Mouse (Mus musculus) forebrain, embryonic 10.5 days (tissue): Measurements from ENCODE around the gene Ttc23l. TPM values are rescaled to one million over a fixed set of nuclear protein-coding genes. Genes with fewer than 3 reads are reported as not detected.
"Not testable (repeated sequence)": the region's sequence is repeated elsewhere in the genome, so short reads cannot be mapped to it uniquely, and the experiment has no call there.

Source experiments
- DNase-seq: peaks from one replicate; pipeline ENCODE4 v3.0.0-alpha.2; 2017; ENCODE audit warnings: low spot score; ENCODE audit errors: extremely low spot score
- H3K27ac ChIP-seq: fragments of 300-500 bp; sonication (generic); 2 replicates; pipeline ENCODE4 v1.5.1; 2016; ENCODE audit warnings: mild to moderate bottlenecking
- H3K27me3 ChIP-seq: fragments of 300-500 bp; sonication (generic); 2 replicates; pipeline ENCODE4 v1.6.1; 2016; ENCODE audit warnings: mild to moderate bottlenecking; ENCODE audit not compliant: poor library complexity, severe bottlenecking
- H3K36me3 ChIP-seq: fragments of 300-500 bp; sonication (generic); replicated peaks from 2 replicates; pipeline ENCODE4 v1.6.1; 2016; ENCODE audit warnings: mild to moderate bottlenecking, moderate library complexity
- H3K4me1 ChIP-seq: fragments of 300-500 bp; sonication (generic); 2 replicates; pipeline ENCODE4 v1.6.1; 2016
- H3K4me3 ChIP-seq: fragments of 300-500 bp; sonication (generic); 2 replicates; pipeline ENCODE4 v1.5.1; 2016; ENCODE audit warnings: mild to moderate bottlenecking, moderate library complexity
- H3K9me3 ChIP-seq: fragments of 300-500 bp; sonication (generic); 2 replicates; pipeline ENCODE4 v1.6.1; 2016; ENCODE audit warnings: mild to moderate bottlenecking, moderate library complexity
- WGBS: fragments of 180-500 bp; shearing (Covaris S2); methylation state at CpG from one replicate; pipeline ENCODE4 v1.1.7; 2016; 5-methylcytosine and 5-hydroxymethylcytosine counted together
- polyA plus RNA-seq: library from polyadenylated mRNA; unstranded; fragments of >200 nt; fragmentation: Nextera tagmentation; extraction: Ambion mirVana; gene quantifications from 2 replicates; pipeline ENCODE4 v1.2.1, GENCODE M21; 2016

Ttc23l gene
- polyA plus RNA-seq, 1 experiment from 2014 or later: not detected

GRCm38 (mm10) chr15:10500035-10500434 lies 58.4 kb downstream of the Ttc23l start:
- Histone ChIP-seq H3K36me3 (peaks cover 9% of the 10 kb centered on the region), H3K9me3 (no peaks in the 10 kb centered on the region), H3K4me1 (no peaks in the 10 kb centered on the region), H3K4me3 (no peak overlapping the region), H3K27ac (no peak overlapping the region), H3K27me3 (no peaks in the 10 kb centered on the region)
- DNase-seq: no peak
- WGBS: 86% methylated on average over 5 of the region's 5 CpGs

GRCm38 (mm10) chr15:10499593-10499992 lies 58.9 kb downstream of the Ttc23l start:
- Histone ChIP-seq H3K9me3 (no peaks in the 10 kb centered on the region), H3K27me3 (no peaks in the 10 kb centered on the region), H3K4me3 (no peak overlapping the region), H3K4me1 (no peaks in the 10 kb centered on the region), H3K27ac (no peak overlapping the region), H3K36me3 (peaks cover 14% of the 10 kb centered on the region)
- 77% methylated on average over 5 of the region's 5 CpGs for WGBS
- no peak for DNase-seq

GRCm38 (mm10) chr15:10496696-10497095 lies 61.8 kb downstream of the Ttc23l start:
- not testable (repeated sequence) for H3K4me1 ChIP-seq, H3K27ac ChIP-seq, H3K4me3 ChIP-seq, DNase-seq, H3K9me3 ChIP-seq, H3K27me3 ChIP-seq
- 98% methylated on average over 1 of the region's 1 CpGs for WGBS
- H3K36me3 ChIP-seq: peaks cover 43% of the 10 kb centered on the region

- WGBS: 93% methylated on average over 11 of the region's 11 CpGs
- Histone ChIP-seq H3K4me1 (no peaks in the 10 kb centered on the region), H3K36me3 (peaks cover 49% of the 10 kb centered on the region), H3K4me3 (no peak overlapping the region), H3K9me3 (no peaks in the 10 kb centered on the region), H3K27ac (no peak overlapping the region), H3K27me3 (no peaks in the 10 kb centered on the region)
- no peak for DNase-seq
These were observed 62.5 kb downstream of the Ttc23l start for GRCm38 (mm10) chr15:10495944-10496343.

- H3K36me3 ChIP-seq: peaks cover 67% of the 10 kb centered on the region
- 95% methylated on average over 5 of the region's 5 CpGs for WGBS
- DNase-seq: no peak
- H3K4me3 ChIP-seq: no peak overlapping the region
- no peak overlapping the region for H3K27ac ChIP-seq
- H3K27me3 ChIP-seq: no peaks in the 10 kb centered on the region
- H3K4me1 ChIP-seq: peaks cover 12% of the 10 kb centered on the region
- H3K9me3 ChIP-seq: no peaks in the 10 kb centered on the region
These were observed 68.4 kb downstream of the Ttc23l start for GRCm38 (mm10) chr15:10490101-10490500.

GRCm38 (mm10) chr15:10487246-10487645 lies 71.2 kb downstream of the Ttc23l start:
- no peaks in the 10 kb centered on the region for H3K27me3 ChIP-seq
- WGBS: 80% methylated on average over 2 of the region's 2 CpGs
- no peaks in the 10 kb centered on the region for H3K9me3 ChIP-seq
- peaks cover 24% of the 10 kb centered on the region for H3K4me1 ChIP-seq
- H3K4me3 ChIP-seq: peak overlapping the region; percentile 86
- H3K27ac ChIP-seq: no peak overlapping the region
- DNase-seq: no peak
- peaks cover 56% of the 10 kb centered on the region for H3K36me3 ChIP-seq

- Histone ChIP-seq H3K27ac (peak overlapping the region; percentile 94), H3K9me3 (no peaks in the 10 kb centered on the region), H3K27me3 (no peaks in the 10 kb centered on the region), H3K36me3 (peaks cover 56% of the 10 kb centered on the region), H3K4me3 (peak overlapping the region; percentile 86), H3K4me1 (peaks cover 24% of the 10 kb centered on the region)
- no peak for DNase-seq
- WGBS: 1% methylated on average over 18 of the region's 18 CpGs
These were observed 72.1 kb downstream of the Ttc23l start for GRCm38 (mm10) chr15:10486365-10486839.

GRCm38 (mm10) chr15:10485484-10486364 lies 72.7 kb downstream of the Ttc23l start, which contains the start of the genes Brix1 and Rad1:
Gene Brix1, minus strand, starts transcription at chr15:10485947.
Gene Rad1, plus strand, starts transcription at chr15:10486018.
- Histone ChIP-seq H3K27me3 (no peaks in the 10 kb centered on the region), H3K36me3 (peaks cover 58% of the 10 kb centered on the region), H3K4me3 (peak within 1 kb of the TSS; percentile 86), H3K27ac (peak within 1 kb of the TSS; percentile 94), H3K9me3 (no peaks in the 10 kb centered on the region), H3K4me1 (peaks cover 24% of the 10 kb centered on the region)
- WGBS: under 1% methylated on average over 58 of the region's 58 CpGs
- DNase-seq: peak; percentile 93

GRCm38 (mm10) chr15:10470941-10471340 lies 87.5 kb downstream of the Ttc23l start:
- Histone ChIP-seq H3K4me3 (peak overlapping the region; percentile 84), H3K36me3 (peaks cover 21% of the 10 kb centered on the region), H3K27ac (peak overlapping the region; percentile 92), H3K4me1 (peaks cover 27% of the 10 kb centered on the region), H3K9me3 (no peaks in the 10 kb centered on the region), H3K27me3 (no peaks in the 10 kb centered on the region)
- DNase-seq: no peak
- WGBS: 13% methylated on average over 3 of the region's 3 CpGs

GRCm38 (mm10) chr15:10470151-10470831 lies 88.2 kb downstream of the Ttc23l start, which contains the start of gene Dnajc21:
Gene Dnajc21, minus strand, starts transcription at chr15:10470516.
- Histone ChIP-seq H3K27me3 (no peaks in the 10 kb centered on the region), H3K4me1 (peaks cover 27% of the 10 kb centered on the region), H3K36me3 (peaks cover 15% of the 10 kb centered on the region), H3K27ac (peak within 1 kb of the TSS; percentile 92), H3K9me3 (no peaks in the 10 kb centered on the region), H3K4me3 (peak within 1 kb of the TSS; percentile 84)
- DNase-seq: peak; percentile 82
- WGBS: 3% methylated on average over 80 of the region's 87 CpGs

- WGBS: under 1% methylated on average over 39 of the region's 40 CpGs
- no peak for DNase-seq
- peaks cover 27% of the 10 kb centered on the region for H3K4me1 ChIP-seq
- peak overlapping the region; percentile 92 for H3K27ac ChIP-seq
- no peaks in the 10 kb centered on the region for H3K27me3 ChIP-seq
- peak overlapping the region; percentile 84 for H3K4me3 ChIP-seq
- peaks cover 11% of the 10 kb centered on the region for H3K36me3 ChIP-seq
- no peaks in the 10 kb centered on the region for H3K9me3 ChIP-seq
These were observed 88.8 kb downstream of the Ttc23l start for GRCm38 (mm10) chr15:10469641-10470150.

- Histone ChIP-seq H3K4me1 (peaks cover 27% of the 10 kb centered on the region), H3K9me3 (no peaks in the 10 kb centered on the region), H3K27me3 (no peaks in the 10 kb centered on the region), H3K27ac (no peak overlapping the region), H3K4me3 (peak overlapping the region; percentile 84; the same call in 1 of the 2 replicates), H3K36me3 (peaks cover 4% of the 10 kb centered on the region; the same call in 1 of the 2 replicates)
- DNase-seq: no peak
- WGBS: 86% methylated on average over 3 of the region's 3 CpGs
These were observed 89.7 kb downstream of the Ttc23l start for GRCm38 (mm10) chr15:10468761-10469160.
